Comparison of ENCODE assay signal across 28 mouse cellular contexts in the genomic region with DNA sequence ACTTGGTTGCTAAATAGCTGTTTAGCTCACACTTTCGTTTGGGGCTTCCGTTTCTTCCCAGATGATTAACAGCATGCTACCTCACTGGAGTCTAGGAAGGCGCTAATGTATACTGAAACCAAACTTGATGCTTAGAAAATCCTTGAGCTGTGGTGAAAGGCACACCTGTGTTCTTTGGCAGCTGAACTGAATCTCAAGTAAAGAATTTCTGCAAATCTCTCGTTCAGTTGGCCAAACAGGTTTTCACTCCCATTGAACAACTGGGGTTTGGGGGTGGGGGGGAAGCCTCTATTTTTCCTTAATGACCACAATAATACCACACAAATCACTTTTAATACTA.
A peak's percentile ranks its signal among the peaks of the same experiment; 100 is the strongest.
DNase-seq lines count a peak whose midpoint lies in the region; ATAC-seq and TF ChIP-seq lines count a peak whose summit lies in the region.
"Had no signal": no experiment of that assay in that cellular context is flagged by ENCODE, and none has a peak within 500 bp of the region (broad histone marks: within the 10 kb centered on the region; RNA-seq: fewer than 3 reads in every experiment).

No protein-coding gene starts in this region.

- WGBS in lung, embryonic 15.5 days, result 43% methylated on average over 4 of the region's 4 CpGs
- 44% methylated on average over 4 of the region's 4 CpGs for WGBS in stomach, embryonic 14.5 days

- H3K4me1 ChIP-seq in lung, embryonic 15.5 days, result peaks cover 40% of the 10 kb centered on the region
- H3K4me1 ChIP-seq in stomach, embryonic 14.5 days (ENCODE audit: control insufficient read depth, insufficient read depth, low read length), result no peaks in the 10 kb centered on the region

- H3K4me2 ChIP-seq in lung, embryonic 15.5 days, result peak overlapping the region; percentile 27; the same call in 1 of the 2 replicates
- no peak overlapping the region for H3K4me2 ChIP-seq in stomach, embryonic 14.5 days (replicated peaks; ENCODE audit: low read depth, low read length)
- H3K4me2 ChIP-seq: heart, embryonic 11.5 days; hindbrain, embryonic 13.5 days; limb, embryonic 15.5 days; liver, embryonic 13.5 days; midbrain, embryonic 11.5 days had no signal

- no peak for TF ChIP-seq CTCF in brain, embryonic 14.5 days (IDR thresholded peaks at IDR 0.05; ENCODE audit: borderline replicate concordance, extremely low read depth, insufficient read depth, insufficient read length)

- H3K9me3 ChIP-seq in lung, embryonic 15.5 days, result no peaks in the 10 kb centered on the region
- no peaks in the 10 kb centered on the region for H3K9me3 ChIP-seq in stomach, embryonic 14.5 days (ENCODE audit: control insufficient read depth, low read depth, low read length)
- H3K9me3 ChIP-seq: forebrain, embryonic 10.5 days; hindbrain, embryonic 13.5 days; limb, embryonic 10.5 days; limb, embryonic 15.5 days; liver, embryonic 13.5 days had no signal

- no peak overlapping the region for H3K9ac ChIP-seq in lung, embryonic 15.5 days
- H3K9ac ChIP-seq in stomach, embryonic 14.5 days (replicated peaks; ENCODE audit: low read depth, low read length), result no peak overlapping the region
- H3K9ac ChIP-seq: forebrain, postnatal 0 days; hindbrain, embryonic 13.5 days; limb, embryonic 15.5 days; liver, embryonic 13.5 days had no signal

- ATAC-seq in lung, embryonic 15.5 days (ENCODE audit: borderline replicate concordance, extremely low read depth, low FRiP score, low TSS enrichment), result no peak
- peak; percentile 22 for ATAC-seq in CD4-positive, CD25-positive, alpha-beta regulatory T cell, adult 4 months
- ATAC-seq in stomach, embryonic 14.5 days (ENCODE audit: insufficient number of reproducible peaks, insufficient read depth, low FRiP score, low read depth), result no peak
- ATAC-seq: forebrain, postnatal 0 days; intestine, embryonic 16.5 days; midbrain, embryonic 16.5 days; Patski had no signal

- H3K4me3 ChIP-seq in lung, embryonic 15.5 days, result no peak overlapping the region
- no peak overlapping the region for H3K4me3 ChIP-seq in stomach, embryonic 14.5 days (ENCODE audit: low read depth, low read length)
- H3K4me3 ChIP-seq: forebrain, embryonic 10.5 days; hindbrain, embryonic 13.5 days; limb, embryonic 10.5 days; limb, embryonic 15.5 days; liver, embryonic 13.5 days had no signal

- no peaks in the 10 kb centered on the region for H3K36me3 ChIP-seq in lung, embryonic 15.5 days
- no peaks in the 10 kb centered on the region for H3K36me3 ChIP-seq in stomach, embryonic 14.5 days (ENCODE audit: control insufficient read depth, insufficient read depth, low read length)
- H3K36me3 ChIP-seq: forebrain, embryonic 10.5 days; hindbrain, embryonic 13.5 days; limb, embryonic 10.5 days; limb, embryonic 15.5 days; liver, embryonic 13.5 days had no signal

- no peak for TF ChIP-seq POLR2A in brain, embryonic 14.5 days (IDR thresholded peaks at IDR 0.05; ENCODE audit: borderline replicate concordance, extremely low read depth, insufficient read depth, insufficient read length, poor library complexity, severe bottlenecking)

- DNase-seq in lung, postnatal 4 days, result no peak
- peak; percentile 61 for DNase-seq in brain, embryonic 14.5 days (ENCODE audit: low read depth)
- DNase-seq in adrenal gland, adult 8-10 months, result no peak
- DNase-seq in embryo, embryonic 9.5 days (ENCODE audit: extremely low spot score), result no peak
- DNase-seq in gastrocnemius, adult 18-20 months (ENCODE audit: low spot score), result no peak
- DNase-seq: adrenal gland, postnatal 25 days; cerebellum, adult 2 months; cerebellum, postnatal 14 days; forebrain, postnatal 0 days; gastrocnemius, postnatal 10 days; heart, adult 18-20 months; heart, postnatal 4 days; kidney, adult 8-10 months; kidney, postnatal 10 days; liver, embryonic 13.5 days; right cerebral cortex, postnatal 25 days had no signal

- H3K27me3 ChIP-seq in lung, embryonic 15.5 days, result peaks cover 8% of the 10 kb centered on the region; the same call in 1 of the 2 replicates
- no peaks in the 10 kb centered on the region for H3K27me3 ChIP-seq in stomach, embryonic 14.5 days (ENCODE audit: control insufficient read depth, insufficient read depth, low read length)
- H3K27me3 ChIP-seq: Patski had no signal

- peak overlapping the region; percentile 90 for H3K27ac ChIP-seq in lung, embryonic 15.5 days
- H3K27ac ChIP-seq in stomach, embryonic 14.5 days (ENCODE audit: low read length), result peak overlapping the region; percentile 35; the same call in 1 of the 2 replicates
- H3K27ac ChIP-seq: forebrain, embryonic 10.5 days; hindbrain, embryonic 13.5 days; limb, embryonic 10.5 days; limb, embryonic 15.5 days; liver, embryonic 13.5 days had no signal
